Mouse (Mus musculus) CH12.LX (cell line): ENCODE results near the gene Gsdme.

ENCODE experiments used
- CHD2 ChIP-seq: IDR thresholded peaks from 2 replicates; pipeline ENCODE4 v1.6.1; 2011; ENCODE audit warnings: low read length, improper control_type of control experiment
- POLR2A ChIP-seq: IDR thresholded peaks from 2 replicates; pipeline ENCODE4 v1.6.1; 2011; ENCODE audit warnings: low read depth, mild to moderate bottlenecking, improper control_type of control experiment, low read length
- UBTF ChIP-seq: IDR thresholded peaks from 2 replicates; pipeline ENCODE4 v1.6.1; 2012; ENCODE audit warnings: low read depth, mild to moderate bottlenecking, inconsistent platforms, low read length, improper control_type of control experiment, moderate library complexity

- TF ChIP-seq POLR2A, result no peak
- TF ChIP-seq UBTF, result no peak
- no peak for TF ChIP-seq CHD2
Observed at GRCm38 (mm10) chr6:50294128-50294527, 30.5 kb upstream of the Gsdme start.
